Mouse (Mus musculus) gastrocnemius, postnatal 25 days (tissue): ENCODE measurements at regions not wholly inside any gene's neighbourhood (a gene's known extent, or its start where the extent isn't known, plus 50 kb on each side); places are given as distances from the start of the nearest gene placed in this dataset.

Source experiments
- DNase-seq: peaks from one replicate; pipeline ENCODE4 v3.0.0; 2022

GRCm38 (mm10) chr11:23170813-23171212, 85.0 kb upstream of the Xpo1 start:
- DNase-seq: no peak

GRCm38 (mm10) chr11:23171760-23172159, 84.1 kb upstream of the Xpo1 start:
- DNase-seq: no peak

DNA sequence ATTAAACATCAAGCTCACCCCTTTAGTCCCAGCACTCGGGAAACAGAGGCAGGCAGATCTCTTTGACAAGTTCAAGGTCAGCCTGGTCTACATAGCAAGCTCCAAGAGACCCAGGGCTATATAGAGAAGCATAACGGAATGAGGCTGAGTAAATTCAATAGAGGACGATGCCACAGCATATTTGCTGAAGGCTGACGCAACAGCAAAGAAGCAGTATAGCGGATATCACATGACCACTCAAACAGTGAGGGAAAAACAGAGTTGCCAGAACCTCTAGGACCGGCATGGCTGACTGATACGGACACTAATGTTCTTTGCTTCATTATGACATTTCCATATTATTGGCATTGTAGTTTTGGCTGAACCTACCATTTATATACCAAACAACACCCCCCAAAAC, 74.2 kb upstream of the Xpo1 start:
- DNase-seq: no peak

- DNase-seq: no peak
Measured at GRCm38 (mm10) chr11:23185211-23185610, 70.6 kb upstream of the Xpo1 start.

DNA sequence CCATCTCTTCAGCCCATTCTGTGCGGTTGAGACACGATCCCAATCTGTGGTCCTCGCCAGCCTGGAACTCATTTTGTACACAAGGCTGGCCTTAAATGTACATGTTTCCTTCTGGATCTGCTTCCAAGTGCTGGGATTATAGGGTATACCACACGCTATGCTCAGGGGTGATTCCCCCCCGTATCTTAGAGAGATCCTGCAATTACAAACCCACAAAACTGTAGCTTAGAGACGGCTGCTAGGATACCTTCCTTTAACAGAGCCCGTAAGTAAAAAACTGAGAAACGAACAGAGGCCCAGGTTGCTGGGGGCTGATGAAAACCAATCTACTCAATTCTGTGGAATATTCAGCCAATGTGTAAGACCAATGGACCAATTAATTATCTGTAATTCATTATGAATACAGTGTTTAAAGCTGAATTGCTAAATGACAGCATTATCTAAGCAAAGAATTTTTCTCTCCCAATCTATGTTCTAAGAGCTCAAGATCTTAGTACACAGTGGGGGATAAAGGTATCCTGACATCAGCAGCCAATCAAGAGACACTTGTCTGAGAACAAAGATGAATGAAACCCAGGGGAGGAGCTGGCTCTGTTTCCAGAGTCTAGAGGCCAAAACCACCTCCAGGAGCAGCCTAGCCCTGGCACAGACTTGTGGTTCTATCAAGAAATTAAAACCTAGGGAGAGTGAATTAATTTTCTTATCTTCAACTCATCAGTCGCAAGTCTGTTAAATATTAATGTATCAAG, 54.0 kb upstream of the Xpo1 start:
- no peak for DNase-seq

DNA sequence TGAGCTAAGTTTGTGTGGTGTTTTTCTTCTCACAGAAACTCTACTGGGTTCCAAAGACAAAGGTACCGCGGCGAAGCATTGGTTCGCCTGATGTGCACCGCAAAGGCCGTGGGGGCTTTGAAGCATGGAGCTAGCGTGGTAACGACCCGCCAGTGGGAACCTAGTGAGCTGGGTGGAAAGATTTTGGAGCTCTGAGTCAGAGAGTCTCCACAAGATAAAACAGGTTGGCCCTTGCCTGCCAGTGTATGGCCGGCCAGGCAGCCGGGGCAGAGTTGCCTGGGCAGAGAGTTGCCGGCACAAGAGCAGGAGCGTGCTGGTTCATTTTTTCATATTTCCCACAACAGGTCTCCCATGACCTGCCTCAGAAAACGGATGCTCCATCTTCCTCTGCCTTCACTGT, 52.3 kb upstream of the Xpo1 start:
- DNase-seq: no peak

DNA sequence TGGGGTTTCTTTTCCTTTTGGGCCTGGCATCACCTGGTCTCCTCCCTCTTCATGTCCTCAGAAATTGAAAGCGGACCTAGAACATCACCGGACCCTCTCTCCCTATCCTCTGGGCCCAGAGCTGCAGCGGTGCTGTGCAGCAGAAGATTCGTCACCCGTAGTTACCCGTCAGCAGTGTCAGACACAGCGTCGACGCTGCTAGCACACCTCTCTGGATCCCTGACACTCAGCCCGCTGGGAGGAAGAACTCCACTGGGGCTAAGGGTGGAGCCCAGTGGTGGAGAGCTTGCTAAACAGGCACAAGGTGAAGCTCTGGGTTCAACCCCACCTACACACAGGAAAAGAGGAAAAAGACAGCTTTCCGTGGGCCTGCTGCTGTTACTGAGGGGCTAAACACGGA, 51.8 kb upstream of the Xpo1 start:
- DNase-seq: no peak
